Mouse (Mus musculus): Measurements from ENCODE around the gene Znrf2. TPM values are rescaled to one million over a fixed set of nuclear protein-coding genes. Genes with fewer than 3 reads are reported as not detected.

The Znrf2 gene
- total and polyA plus RNA-seq, 2 experiments from 2014 or later: 5.9 to 45.9 TPM

- ATAC-seq (no peak), DNase-seq (ENCODE audit: low spot score) (no peak)
- no peak overlapping the region for H3K27ac ChIP-seq
- H3K4me1 ChIP-seq (ENCODE audit: insufficient read depth, low read length): no peaks in the 10 kb centered on the region
- no peak overlapping the region for H3K9ac ChIP-seq (replicated peaks; ENCODE audit: low read length)
- H3K9me3 ChIP-seq (ENCODE audit: low read length): no peaks in the 10 kb centered on the region
- no peaks in the 10 kb centered on the region for H3K36me3 ChIP-seq (ENCODE audit: insufficient read depth, low read length)
- no peak overlapping the region for H3K4me2 ChIP-seq (ENCODE audit: low read depth, low read length)
- 79% methylated on average over 7 of the region's 7 CpGs for WGBS
- no peak overlapping the region for H3K4me3 ChIP-seq (ENCODE audit: low read length)
- H3K27me3 ChIP-seq (ENCODE audit: insufficient read depth, low read length): no peaks in the 10 kb centered on the region
- no peak for TF ChIP-seq CTCF (IDR thresholded peaks at IDR 0.05; ENCODE audit: low read depth)
These were observed 109.2 kb downstream of the Znrf2 start for GRCm38 (mm10) chr6:54925736-54926440.

DNA sequence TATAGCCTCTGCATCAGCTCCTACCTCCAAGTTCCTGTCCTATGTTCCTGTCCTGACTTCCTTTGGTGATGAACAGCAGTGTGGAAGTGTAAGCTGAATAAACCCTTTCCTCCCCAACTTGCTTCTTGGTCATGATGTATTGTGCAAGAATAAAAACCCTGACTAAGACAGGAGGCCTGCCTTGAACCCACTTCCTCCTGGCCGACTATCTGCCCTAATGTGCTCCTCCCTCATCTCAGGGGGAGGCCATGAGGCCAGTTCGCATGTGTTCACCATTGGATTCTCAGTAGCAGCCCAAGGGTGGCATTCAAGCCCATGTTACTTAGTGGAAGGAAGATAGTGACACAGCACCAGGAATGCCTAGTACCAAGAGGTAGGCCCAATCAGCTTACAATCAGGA lies 110.2 kb downstream of the Znrf2 start:
- no peak for TF ChIP-seq CTCF (IDR thresholded peaks at IDR 0.05; ENCODE audit: low read depth)
- Histone ChIP-seq H3K4me2 (ENCODE audit: low read depth, low read length) (no peak overlapping the region), H3K27ac (no peak overlapping the region), H3K9me3 (ENCODE audit: low read length) (no peaks in the 10 kb centered on the region), H3K4me1 (ENCODE audit: insufficient read depth, low read length) (no peaks in the 10 kb centered on the region), H3K36me3 (ENCODE audit: insufficient read depth, low read length) (no peaks in the 10 kb centered on the region), H3K4me3 (ENCODE audit: low read length) (no peak overlapping the region), H3K9ac (replicated peaks; ENCODE audit: low read length) (no peak overlapping the region), H3K27me3 (ENCODE audit: insufficient read depth, low read length) (no peaks in the 10 kb centered on the region)
- WGBS: 75% methylated on average over 2 of the region's 2 CpGs
- ATAC-seq (no peak), DNase-seq (ENCODE audit: low spot score) (no peak)

DNA sequence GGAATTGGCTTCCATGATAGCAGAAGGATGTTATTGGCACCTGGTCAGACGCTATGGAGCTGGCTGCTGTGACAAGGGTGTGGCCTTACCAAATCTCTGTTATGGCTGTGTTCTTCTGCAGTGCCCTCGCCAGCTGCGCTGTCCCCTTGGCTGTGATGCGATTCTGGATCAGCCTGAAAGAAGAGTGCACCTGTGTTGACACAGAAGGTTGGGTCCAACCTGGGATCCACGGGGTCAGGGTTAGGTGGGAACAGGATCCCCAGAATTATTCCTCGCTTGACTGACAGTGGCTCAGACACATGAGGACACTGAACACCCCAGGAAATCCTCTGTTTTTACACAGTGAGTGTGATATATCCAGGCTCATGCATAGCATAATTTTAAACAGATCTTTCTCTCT lies 111.2 kb downstream of the Znrf2 start:
- no peak for TF ChIP-seq CTCF (IDR thresholded peaks at IDR 0.05; ENCODE audit: low read depth)
- 89% methylated on average over 6 of the region's 6 CpGs for WGBS
- H3K4me2 ChIP-seq (ENCODE audit: low read depth, low read length): no peak overlapping the region
- ATAC-seq (no peak), DNase-seq (ENCODE audit: low spot score) (no peak)
- no peak overlapping the region for H3K4me3 ChIP-seq (ENCODE audit: low read length)
- H3K9ac ChIP-seq (replicated peaks; ENCODE audit: low read length): no peak overlapping the region
- no peak overlapping the region for H3K27ac ChIP-seq
- H3K27me3 ChIP-seq (ENCODE audit: insufficient read depth, low read length): no peaks in the 10 kb centered on the region
- no peaks in the 10 kb centered on the region for H3K36me3 ChIP-seq (ENCODE audit: insufficient read depth, low read length)
- H3K9me3 ChIP-seq (ENCODE audit: low read length): no peaks in the 10 kb centered on the region
- H3K4me1 ChIP-seq (ENCODE audit: insufficient read depth, low read length): no peaks in the 10 kb centered on the region

- 96% methylated on average over 4 of the region's 4 CpGs for WGBS
- no peaks in the 10 kb centered on the region for H3K9me3 ChIP-seq (ENCODE audit: low read length)
- H3K27ac ChIP-seq: no peak overlapping the region
- TF ChIP-seq CTCF (IDR thresholded peaks at IDR 0.05; ENCODE audit: low read depth): no peak
- DNase-seq (ENCODE audit: low spot score): no peak
- no peaks in the 10 kb centered on the region for H3K4me1 ChIP-seq (ENCODE audit: insufficient read depth, low read length)
- no peak overlapping the region for H3K4me3 ChIP-seq (ENCODE audit: low read length)
- no peak overlapping the region for H3K9ac ChIP-seq (replicated peaks; ENCODE audit: low read length)
- H3K27me3 ChIP-seq (ENCODE audit: insufficient read depth, low read length): no peaks in the 10 kb centered on the region
- H3K36me3 ChIP-seq (ENCODE audit: insufficient read depth, low read length): no peaks in the 10 kb centered on the region
- no peak for ATAC-seq
- H3K4me2 ChIP-seq (ENCODE audit: low read depth, low read length): no peak overlapping the region
These were observed 114.9 kb downstream of the Znrf2 start for GRCm38 (mm10) chr6:54931641-54932040.

GRCm38 (mm10) chr6:54932526-54932925 lies 115.8 kb downstream of the Znrf2 start:
- H3K9ac ChIP-seq (replicated peaks; ENCODE audit: low read length): no peak overlapping the region
- H3K4me2 ChIP-seq (ENCODE audit: low read depth, low read length): no peak overlapping the region
- no peak overlapping the region for H3K4me3 ChIP-seq (ENCODE audit: low read length)
- H3K36me3 ChIP-seq (ENCODE audit: insufficient read depth, low read length): no peaks in the 10 kb centered on the region
- no peak for DNase-seq (ENCODE audit: low spot score)
- WGBS: 94% methylated on average over 12 of the region's 12 CpGs
- TF ChIP-seq CTCF (IDR thresholded peaks at IDR 0.05; ENCODE audit: low read depth): no peak
- H3K27ac ChIP-seq: no peak overlapping the region
- no peaks in the 10 kb centered on the region for H3K9me3 ChIP-seq (ENCODE audit: low read length)
- no peak for ATAC-seq
- H3K4me1 ChIP-seq (ENCODE audit: insufficient read depth, low read length): no peaks in the 10 kb centered on the region
- H3K27me3 ChIP-seq (ENCODE audit: insufficient read depth, low read length): no peaks in the 10 kb centered on the region

DNA sequence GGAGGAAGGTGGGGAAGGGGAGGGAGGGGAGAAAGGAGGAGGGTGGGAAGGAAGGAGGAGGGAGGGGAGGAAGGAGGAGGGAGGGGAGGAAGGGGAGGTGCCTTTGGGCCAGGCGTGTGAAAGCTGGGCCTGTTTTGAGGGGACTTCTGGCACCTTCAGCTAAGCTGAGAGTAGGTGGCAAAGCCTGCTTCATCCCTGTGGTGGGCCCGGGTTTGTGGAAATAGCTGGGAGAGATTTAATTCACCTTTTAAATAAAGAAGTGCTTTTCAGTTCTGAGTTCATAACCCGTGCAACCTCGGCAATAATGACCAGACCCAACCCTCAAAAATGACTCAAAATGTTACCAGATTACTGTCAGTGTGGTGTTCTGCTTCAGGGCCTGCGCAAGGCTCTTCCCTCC lies 116.5 kb downstream of the Znrf2 start:
- H3K36me3 ChIP-seq (ENCODE audit: insufficient read depth, low read length): no peaks in the 10 kb centered on the region
- no peaks in the 10 kb centered on the region for H3K27me3 ChIP-seq (ENCODE audit: insufficient read depth, low read length)
- H3K27ac ChIP-seq: no peak overlapping the region
- no peaks in the 10 kb centered on the region for H3K4me1 ChIP-seq (ENCODE audit: insufficient read depth, low read length)
- 84% methylated on average over 5 of the region's 5 CpGs for WGBS
- no peak overlapping the region for H3K4me2 ChIP-seq (ENCODE audit: low read depth, low read length)
- no peak for DNase-seq (ENCODE audit: low spot score)
- no peak overlapping the region for H3K4me3 ChIP-seq (ENCODE audit: low read length)
- TF ChIP-seq CTCF (IDR thresholded peaks at IDR 0.05; ENCODE audit: low read depth): no peak
- H3K9me3 ChIP-seq (ENCODE audit: low read length): no peaks in the 10 kb centered on the region
- H3K9ac ChIP-seq (replicated peaks; ENCODE audit: low read length): no peak overlapping the region
- ATAC-seq: no peak

DNA sequence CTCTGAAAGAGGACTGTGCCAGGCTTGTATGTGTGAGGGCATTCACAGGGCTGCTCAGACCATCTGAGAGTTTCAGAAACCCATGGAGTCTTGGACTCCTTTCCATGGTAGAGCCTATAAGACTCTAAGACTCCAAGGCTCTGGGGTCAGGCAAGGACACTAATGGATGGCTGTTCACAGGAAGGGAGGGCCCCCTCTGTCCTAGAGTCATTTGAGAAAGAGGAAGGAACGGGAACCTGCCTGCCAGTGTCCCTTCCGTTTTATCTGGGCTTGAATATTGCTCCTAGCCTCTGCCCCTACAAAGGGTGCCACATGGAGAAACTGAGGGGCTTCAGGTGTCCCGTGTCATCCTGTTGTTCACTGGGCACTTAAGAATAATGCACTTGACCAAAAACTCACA lies 117.2 kb downstream of the Znrf2 start:
- no peak for TF ChIP-seq CTCF (IDR thresholded peaks at IDR 0.05; ENCODE audit: low read depth)
- no peak overlapping the region for H3K9ac ChIP-seq (replicated peaks; ENCODE audit: low read length)
- ATAC-seq (no peak), DNase-seq (ENCODE audit: low spot score) (no peak)
- H3K36me3 ChIP-seq (ENCODE audit: insufficient read depth, low read length): no peaks in the 10 kb centered on the region
- no peak overlapping the region for H3K27ac ChIP-seq
- H3K4me2 ChIP-seq (ENCODE audit: low read depth, low read length): no peak overlapping the region
- H3K4me3 ChIP-seq (ENCODE audit: low read length): no peak overlapping the region
- H3K27me3 ChIP-seq (ENCODE audit: insufficient read depth, low read length): no peaks in the 10 kb centered on the region
- WGBS: 87% methylated on average over 3 of the region's 3 CpGs
- no peaks in the 10 kb centered on the region for H3K9me3 ChIP-seq (ENCODE audit: low read length)
- no peaks in the 10 kb centered on the region for H3K4me1 ChIP-seq (ENCODE audit: insufficient read depth, low read length)

Data from hindbrain, postnatal 0 days (tissue).